Mouse (Mus musculus): ENCODE data around the gene Sumo2.
A peak's percentile ranks its signal among the peaks of the same experiment; 100 is the strongest.
"Not testable (repeated sequence)": the region's sequence is repeated elsewhere in the genome, so short reads cannot be mapped to it uniquely, and the experiment has no call there.

Gene Sumo2

GRCm38 (mm10) chr11:115518693-115519092 is 17.4 kb downstream of the Sumo2 start:
- DNase-seq (ENCODE audit: low spot score), result no peak

- no peak for DNase-seq (ENCODE audit: low spot score)
These were observed 19.1 kb downstream of the Sumo2 start for GRCm38 (mm10) chr11:115516942-115517341.

GRCm38 (mm10) chr11:115515021-115515420 is 21.1 kb downstream of the Sumo2 start:
- DNase-seq (ENCODE audit: low spot score), result no peak

- DNase-seq (ENCODE audit: low spot score), result peak; percentile 96
These were observed 21.8 kb downstream of the Sumo2 start, which contains the start of gene Jpt1 for GRCm38 (mm10) chr11:115514238-115514663. Gene Jpt1 (minus strand): TSS chr11:115514387.

GRCm38 (mm10) chr11:115513271-115514237 is 22.5 kb downstream of the Sumo2 start:
- no peak for DNase-seq (ENCODE audit: low spot score)

GRCm38 (mm10) chr11:115512407-115513183 is 23.5 kb downstream of the Sumo2 start:
- DNase-seq (ENCODE audit: low spot score), result no peak

- no peak for DNase-seq (ENCODE audit: low spot score)
These were observed 24.1 kb downstream of the Sumo2 start for GRCm38 (mm10) chr11:115512004-115512403.

- DNase-seq (ENCODE audit: low spot score), result no peak
These were observed 25.0 kb downstream of the Sumo2 start for GRCm38 (mm10) chr11:115511121-115511520.

- no peak for DNase-seq (ENCODE audit: low spot score)
These were observed 25.6 kb downstream of the Sumo2 start for GRCm38 (mm10) chr11:115510507-115510888.

GRCm38 (mm10) chr11:115509773-115510506 is 26.1 kb downstream of the Sumo2 start:
- no peak for DNase-seq (ENCODE audit: low spot score)

GRCm38 (mm10) chr11:115508061-115508460 is 28.0 kb downstream of the Sumo2 start:
- DNase-seq (ENCODE audit: low spot score), result no peak

- no peak for DNase-seq (ENCODE audit: low spot score)
These were observed 29.5 kb downstream of the Sumo2 start for GRCm38 (mm10) chr11:115506586-115506985.

GRCm38 (mm10) chr11:115502636-115503035 is 33.4 kb downstream of the Sumo2 start:
- no peak for DNase-seq (ENCODE audit: low spot score)

GRCm38 (mm10) chr11:115496559-115496958 is 39.5 kb downstream of the Sumo2 start:
- DNase-seq (ENCODE audit: low spot score), result not testable (repeated sequence)

GRCm38 (mm10) chr11:115492387-115492786 is 43.7 kb downstream of the Sumo2 start:
- no peak for DNase-seq (ENCODE audit: low spot score)

GRCm38 (mm10) chr11:115491356-115492083 is 44.6 kb downstream of the Sumo2 start, which contains the start of gene Nt5c:
Gene Nt5c (minus strand): TSS chr11:115491862.
- peak; percentile 66 for DNase-seq (ENCODE audit: low spot score)

GRCm38 (mm10) chr11:115490441-115491355 is 45.4 kb downstream of the Sumo2 start:
- no peak for DNase-seq (ENCODE audit: low spot score)

- no peak for DNase-seq (ENCODE audit: low spot score)
These were observed 47.4 kb downstream of the Sumo2 start for GRCm38 (mm10) chr11:115488551-115489104.

- no peak for DNase-seq (ENCODE audit: low spot score)
These were observed 50.9 kb downstream of the Sumo2 start for GRCm38 (mm10) chr11:115485155-115485554.

GRCm38 (mm10) chr11:115483726-115484125 is 52.4 kb downstream of the Sumo2 start:
- peak; percentile 67 for DNase-seq (ENCODE audit: low spot score)
